Mouse (Mus musculus): ENCODE data around the gene Gm8279. TPM values are rescaled to one million over a fixed set of nuclear protein-coding genes. Genes with fewer than 3 reads are reported as not detected.
"Not testable (repeated sequence)": the region's sequence is repeated elsewhere in the genome, so short reads cannot be mapped to it uniquely, and the experiment has no call there.

Gm8279 gene
- polyA plus RNA-seq (2015; fragmentation: Nextera tagmentation; extraction: Ambion mirVana): not detected in 2 replicates

GRCm38 (mm10) chr14:5131219-5131618 lies at the start of gene Gm8279:
Gene Gm8279 (plus strand): TSS chr14:5131519.
- H3K4me3 ChIP-seq (replicated peaks); H3K4me1 ChIP-seq; ATAC-seq (ENCODE audit: insufficient number of reproducible peaks, low FRiP score, low TSS enrichment, low read depth); H3K27me3 ChIP-seq; H3K36me3 ChIP-seq; H3K9me3 ChIP-seq (replicated peaks); H3K27ac ChIP-seq (replicated peaks); H3K4me2 ChIP-seq (replicated peaks); H3K9ac ChIP-seq: not testable (repeated sequence)
- WGBS: 69% methylated on average over 2 of the region's 2 CpGs

GRCm38 (mm10) chr14:5164235-5164634 lies 32.9 kb downstream of the Gm8279 start, which contains the start of gene Gm3317:
Gene Gm3317 (plus strand): TSS chr14:5164535.
- H3K4me1 ChIP-seq; H3K27ac ChIP-seq (replicated peaks); H3K9me3 ChIP-seq (replicated peaks); H3K9ac ChIP-seq; H3K4me2 ChIP-seq (replicated peaks); H3K4me3 ChIP-seq (replicated peaks); H3K36me3 ChIP-seq; ATAC-seq (ENCODE audit: insufficient number of reproducible peaks, low FRiP score, low TSS enrichment, low read depth); H3K27me3 ChIP-seq: not testable (repeated sequence)
- WGBS: no CpG with 5 or more reads among the region's 1 CpGs

GRCm38 (mm10) chr14:5185493-5185892 lies 54.2 kb downstream of the Gm8279 start, which contains the start of gene Gm8271:
Gene Gm8271 (plus strand): TSS chr14:5185793.
- not testable (repeated sequence) for H3K4me3 ChIP-seq (replicated peaks); ATAC-seq (ENCODE audit: insufficient number of reproducible peaks, low FRiP score, low TSS enrichment, low read depth); H3K9me3 ChIP-seq (replicated peaks); H3K9ac ChIP-seq; H3K4me2 ChIP-seq (replicated peaks); H3K36me3 ChIP-seq; H3K27ac ChIP-seq (replicated peaks); H3K4me1 ChIP-seq; H3K27me3 ChIP-seq
- WGBS: no CpG with 5 or more reads among the region's 3 CpGs

Other genes with a start within 250 kb of the Gm8279 start
- not detected in 2 replicates for gene Gm3278, start 239.1 kb upstream of the Gm8279 start, polyA plus RNA-seq (2015; fragmentation: Nextera tagmentation; extraction: Ambion mirVana)
- gene Gm8297, start 147.6 kb upstream of the Gm8279 start, polyA plus RNA-seq (2015; fragmentation: Nextera tagmentation; extraction: Ambion mirVana): not detected in 2 replicates
- gene Gm3298, start 115.6 kb upstream of the Gm8279 start, polyA plus RNA-seq (2015; fragmentation: Nextera tagmentation; extraction: Ambion mirVana): not detected in 2 replicates
- not detected in 2 replicates for gene 4930555G01Rik, start 80.9 kb upstream of the Gm8279 start, polyA plus RNA-seq (2015; fragmentation: Nextera tagmentation; extraction: Ambion mirVana)
- 0.12 and 0.47 TPM in 2 replicates for gene Gm8281, start 60.5 kb upstream of the Gm8279 start, polyA plus RNA-seq (2015; fragmentation: Nextera tagmentation; extraction: Ambion mirVana)
- gene Gm3317, start 33.0 kb downstream of the Gm8279 start, polyA plus RNA-seq (2015; fragmentation: Nextera tagmentation; extraction: Ambion mirVana): not detected in 2 replicates
- not detected in 2 replicates for gene Gm8271, start 54.3 kb downstream of the Gm8279 start, polyA plus RNA-seq (2015; fragmentation: Nextera tagmentation; extraction: Ambion mirVana)
- not detected in 2 replicates for gene Gm3526, start 129.1 kb downstream of the Gm8279 start, polyA plus RNA-seq (2015; fragmentation: Nextera tagmentation; extraction: Ambion mirVana)
- gene Gm3542, start 203.4 kb downstream of the Gm8279 start, polyA plus RNA-seq (2015; fragmentation: Nextera tagmentation; extraction: Ambion mirVana): not detected in 2 replicates

Data from embryonic facial prominence, embryonic 15.5 days (tissue).